Mouse (Mus musculus) CH12.LX (cell line): ENCODE results near the gene Pdlim5.

ENCODE experiments used
- CHD1 ChIP-seq: IDR thresholded peaks from 2 replicates; pipeline ENCODE4 v1.6.1; 2012; ENCODE audit warnings: low read depth, low read length, improper control_type of control experiment, inconsistent platforms
- CTCF ChIP-seq, 2 experiments: IDR thresholded peaks in 1 of 2; conservative IDR thresholded peaks in 1 of 2; 2 replicates each; pipeline ENCODE4 v1.5.1; 2011 to 2012; ENCODE audit warnings: low read depth in 2 of 2, low read length in 2 of 2, improper control_type of control experiment in 1 of 2, inconsistent platforms in 1 of 2, mild to moderate bottlenecking in 1 of 2, moderate library complexity in 1 of 2
- EP300 ChIP-seq: IDR thresholded peaks from 2 replicates; pipeline ENCODE4 v1.6.1; 2011; ENCODE audit warnings: low read length, improper control_type of control experiment
- MAFK ChIP-seq: IDR thresholded peaks from 2 replicates; pipeline ENCODE4 v1.6.1; 2011; ENCODE audit warnings: low read length, improper control_type of control experiment; ENCODE audit not compliant: insufficient replicate concordance
- POLR2A ChIP-seq: IDR thresholded peaks from 2 replicates; pipeline ENCODE4 v1.6.1; 2011; ENCODE audit warnings: low read depth, mild to moderate bottlenecking, improper control_type of control experiment, low read length
- POLR2AphosphoS2 ChIP-seq: IDR thresholded peaks from 2 replicates; pipeline ENCODE4 v1.6.1; 2011; ENCODE audit warnings: low read depth, low read length, improper control_type of control experiment
- SMC3 ChIP-seq: IDR thresholded peaks from 2 replicates; pipeline ENCODE4 v1.6.1; 2011; ENCODE audit warnings: low read depth, low read length, improper control_type of control experiment
- USF1 ChIP-seq: IDR thresholded peaks from 2 replicates; pipeline ENCODE4 v1.6.1; 2014; ENCODE audit warnings: low read depth, mild to moderate bottlenecking, inconsistent platforms, low read length, improper control_type of control experiment

GRCm38 (mm10) chr3:142421470-142421869, 26.0 kb upstream of the Pdlim5 start:
- TF ChIP-seq USF1 (no peak), MAFK (no peak), CHD1 (no peak), CTCF (conservative IDR thresholded peaks at IDR 0.05 in 1 of 2, IDR thresholded peaks at IDR 0.05 in 1 of 2; ENCODE audit: low read depth in 2 of 2, low read length in 2 of 2) (no peak), POLR2A (no peak), SMC3 (no peak), EP300 (no peak), POLR2AphosphoS2 (no peak)
